Mouse (Mus musculus): ENCODE results near the gene Mfrp. TPM values are rescaled to one million over a fixed set of nuclear protein-coding genes. Genes with fewer than 3 reads are reported as not detected.

Gene Mfrp
- polyA plus RNA-seq, 1 experiment from 2014 or later = not detected

GRCm38 (mm10) chr9:44080953-44081352, 20.6 kb upstream of the Mfrp start:
- Histone ChIP-seq H3K27me3 (ENCODE audit: control insufficient read depth, insufficient read depth, low read length) (peaks cover 18% of the 10 kb centered on the region), H3K9me3 (ENCODE audit: control insufficient read depth, low read length) (no peaks in the 10 kb centered on the region), H3K4me3 (ENCODE audit: low read depth, low read length) (no peak overlapping the region), H3K4me2 (ENCODE audit: low read depth, low read length, severe bottlenecking) (no peak overlapping the region), H3K36me3 (ENCODE audit: control insufficient read depth, insufficient read depth, low read length) (no peaks in the 10 kb centered on the region), H3K4me1 (replicated peaks; ENCODE audit: control insufficient read depth, insufficient read depth, low read length) (peaks cover 18% of the 10 kb centered on the region; the same call in 1 of the 2 replicates), H3K9ac (ENCODE audit: low read length) (no peak overlapping the region), H3K27ac (ENCODE audit: low read depth, low read length) (no peak overlapping the region)
- ATAC-seq (replicated peaks; ENCODE audit: low FRiP score) (no peak), DNase-seq (ENCODE audit: low spot score) (no peak)
- WGBS = 88% methylated on average over 5 of the region's 5 CpGs

- ATAC-seq (replicated peaks; ENCODE audit: low FRiP score) = no peak
- no peak for DNase-seq (ENCODE audit: low spot score)
- Histone ChIP-seq H3K9me3 (ENCODE audit: control insufficient read depth, low read length) (no peaks in the 10 kb centered on the region), H3K4me3 (ENCODE audit: low read depth, low read length) (no peak overlapping the region), H3K9ac (ENCODE audit: low read length) (no peak overlapping the region), H3K4me1 (replicated peaks; ENCODE audit: control insufficient read depth, insufficient read depth, low read length) (peaks cover 18% of the 10 kb centered on the region; the same call in 1 of the 2 replicates), H3K4me2 (ENCODE audit: low read depth, low read length, severe bottlenecking) (no peak overlapping the region), H3K27me3 (ENCODE audit: control insufficient read depth, insufficient read depth, low read length) (peaks cover 23% of the 10 kb centered on the region), H3K27ac (ENCODE audit: low read depth, low read length) (no peak overlapping the region), H3K36me3 (ENCODE audit: control insufficient read depth, insufficient read depth, low read length) (no peaks in the 10 kb centered on the region)
- WGBS = 72% methylated on average over 5 of the region's 5 CpGs
These were observed 19.9 kb upstream of the Mfrp start for GRCm38 (mm10) chr9:44081581-44081980.

- DNase-seq (ENCODE audit: low spot score) (no peak), ATAC-seq (replicated peaks; ENCODE audit: low FRiP score) (no peak)
- H3K9me3 ChIP-seq (ENCODE audit: control insufficient read depth, low read length) = no peaks in the 10 kb centered on the region
- peaks cover 20% of the 10 kb centered on the region; the same call in 1 of the 2 replicates for H3K4me1 ChIP-seq (replicated peaks; ENCODE audit: control insufficient read depth, insufficient read depth, low read length)
- H3K36me3 ChIP-seq (ENCODE audit: control insufficient read depth, insufficient read depth, low read length) = no peaks in the 10 kb centered on the region
- no peak overlapping the region for H3K27ac ChIP-seq (ENCODE audit: low read depth, low read length)
- 93% methylated on average over 5 of the region's 5 CpGs for WGBS
- no peak overlapping the region for H3K9ac ChIP-seq (ENCODE audit: low read length)
- H3K4me2 ChIP-seq (ENCODE audit: low read depth, low read length, severe bottlenecking) = no peak overlapping the region
- no peak overlapping the region for H3K4me3 ChIP-seq (ENCODE audit: low read depth, low read length)
- peaks cover 25% of the 10 kb centered on the region for H3K27me3 ChIP-seq (ENCODE audit: control insufficient read depth, insufficient read depth, low read length)
These were observed 19.3 kb upstream of the Mfrp start for GRCm38 (mm10) chr9:44082266-44082665.

- peak overlapping the region; percentile 98 for H3K4me2 ChIP-seq (ENCODE audit: low read depth, low read length, severe bottlenecking)
These were observed 18.0 kb upstream of the Mfrp start for GRCm38 (mm10) chr9:44083392-44084121.

GRCm38 (mm10) chr9:44084236-44084635, 17.3 kb upstream of the Mfrp start:
- H3K27me3 ChIP-seq (ENCODE audit: control insufficient read depth, insufficient read depth, low read length) = peaks cover 25% of the 10 kb centered on the region
- H3K9me3 ChIP-seq (ENCODE audit: control insufficient read depth, low read length) = no peaks in the 10 kb centered on the region
- H3K9ac ChIP-seq (ENCODE audit: low read length) = peak overlapping the region; percentile 71; the same call in 1 of the 2 replicates
- peak; percentile 23; the same call in 1 of the 2 replicates for ATAC-seq (replicated peaks; ENCODE audit: low FRiP score)
- no peaks in the 10 kb centered on the region for H3K36me3 ChIP-seq (ENCODE audit: control insufficient read depth, insufficient read depth, low read length)
- H3K4me3 ChIP-seq (ENCODE audit: low read depth, low read length) = peak overlapping the region; percentile 54
- no peak overlapping the region for H3K27ac ChIP-seq (ENCODE audit: low read depth, low read length)
- H3K4me1 ChIP-seq (replicated peaks; ENCODE audit: control insufficient read depth, insufficient read depth, low read length) = peaks cover 27% of the 10 kb centered on the region
- peak overlapping the region; percentile 98 for H3K4me2 ChIP-seq (ENCODE audit: low read depth, low read length, severe bottlenecking)
- under 1% methylated on average over 14 of the region's 14 CpGs for WGBS
- DNase-seq (ENCODE audit: low spot score) = no peak

More at GRCm38 (mm10) chr9:44083392-44084121, 18.0 kb upstream of the Mfrp start:
- ATAC-seq (replicated peaks; ENCODE audit: low FRiP score) (no peak), DNase-seq (ENCODE audit: low spot score) (no peak)
- Histone ChIP-seq H3K27ac (ENCODE audit: low read depth, low read length) (no peak overlapping the region), H3K4me1 (replicated peaks; ENCODE audit: control insufficient read depth, insufficient read depth, low read length) (peaks cover 29% of the 10 kb centered on the region), H3K4me3 (ENCODE audit: low read depth, low read length) (no peak overlapping the region), H3K36me3 (ENCODE audit: control insufficient read depth, insufficient read depth, low read length) (no peaks in the 10 kb centered on the region), H3K9ac (ENCODE audit: low read length) (no peak overlapping the region; the same call in 1 of the 2 replicates), H3K27me3 (ENCODE audit: control insufficient read depth, insufficient read depth, low read length) (peaks cover 25% of the 10 kb centered on the region), H3K9me3 (ENCODE audit: control insufficient read depth, low read length) (no peaks in the 10 kb centered on the region)
- WGBS = 8% methylated on average over 23 of the region's 23 CpGs

GRCm38 (mm10) chr9:44084659-44085229, 16.8 kb upstream of the Mfrp start:
- no peak overlapping the region for H3K27ac ChIP-seq (ENCODE audit: low read depth, low read length)
- H3K4me1 ChIP-seq (replicated peaks; ENCODE audit: control insufficient read depth, insufficient read depth, low read length) = peaks cover 27% of the 10 kb centered on the region
- under 1% methylated on average over 58 of the region's 62 CpGs for WGBS

GRCm38 (mm10) chr9:44085276-44085675, 16.3 kb upstream of the Mfrp start:
- peak overlapping the region; percentile 98 for H3K4me2 ChIP-seq (ENCODE audit: low read depth, low read length, severe bottlenecking)
- peaks cover 25% of the 10 kb centered on the region for H3K27me3 ChIP-seq (ENCODE audit: control insufficient read depth, insufficient read depth, low read length)
- peak overlapping the region; percentile 54 for H3K4me3 ChIP-seq (ENCODE audit: low read depth, low read length)
- ATAC-seq (replicated peaks; ENCODE audit: low FRiP score) = 0 out of 2 replicates have a peak, but pooled peaks have one; percentile 10
- WGBS = 4% methylated on average over 10 of the region's 10 CpGs
- no peak overlapping the region for H3K27ac ChIP-seq (ENCODE audit: low read depth, low read length)
- peak overlapping the region; percentile 71 for H3K9ac ChIP-seq (ENCODE audit: low read length)
- DNase-seq (ENCODE audit: low spot score) = no peak
- H3K4me1 ChIP-seq (replicated peaks; ENCODE audit: control insufficient read depth, insufficient read depth, low read length) = peaks cover 27% of the 10 kb centered on the region
- no peaks in the 10 kb centered on the region for H3K9me3 ChIP-seq (ENCODE audit: control insufficient read depth, low read length)
- no peaks in the 10 kb centered on the region for H3K36me3 ChIP-seq (ENCODE audit: control insufficient read depth, insufficient read depth, low read length)

More at GRCm38 (mm10) chr9:44084659-44085229, 16.8 kb upstream of the Mfrp start:
- ATAC-seq (replicated peaks; ENCODE audit: low FRiP score) (peak; percentile 82), DNase-seq (ENCODE audit: low spot score) (peak; percentile 95)
- H3K9ac ChIP-seq (ENCODE audit: low read length) = peak overlapping the region; percentile 71
- peaks cover 25% of the 10 kb centered on the region for H3K27me3 ChIP-seq (ENCODE audit: control insufficient read depth, insufficient read depth, low read length)
- H3K4me3 ChIP-seq (ENCODE audit: low read depth, low read length) = peak overlapping the region; percentile 54
- no peaks in the 10 kb centered on the region for H3K36me3 ChIP-seq (ENCODE audit: control insufficient read depth, insufficient read depth, low read length)
- peak overlapping the region; percentile 98 for H3K4me2 ChIP-seq (ENCODE audit: low read depth, low read length, severe bottlenecking)
- no peaks in the 10 kb centered on the region for H3K9me3 ChIP-seq (ENCODE audit: control insufficient read depth, low read length)

- H3K4me1 ChIP-seq (replicated peaks; ENCODE audit: control insufficient read depth, insufficient read depth, low read length) = peaks cover 27% of the 10 kb centered on the region
- no peak overlapping the region for H3K27ac ChIP-seq (ENCODE audit: low read depth, low read length)
- no peaks in the 10 kb centered on the region for H3K9me3 ChIP-seq (ENCODE audit: control insufficient read depth, low read length)
- 71% methylated on average over 15 of the region's 15 CpGs for WGBS
- no peaks in the 10 kb centered on the region for H3K36me3 ChIP-seq (ENCODE audit: control insufficient read depth, insufficient read depth, low read length)
- peak overlapping the region; percentile 98; the same call in 1 of the 2 replicates for H3K4me2 ChIP-seq (ENCODE audit: low read depth, low read length, severe bottlenecking)
- peaks cover 25% of the 10 kb centered on the region for H3K27me3 ChIP-seq (ENCODE audit: control insufficient read depth, insufficient read depth, low read length)
- DNase-seq (ENCODE audit: low spot score) (no peak), ATAC-seq (replicated peaks; ENCODE audit: low FRiP score) (no peak)
- H3K4me3 ChIP-seq (ENCODE audit: low read depth, low read length) = no peak overlapping the region; the same call in 1 of the 2 replicates
- H3K9ac ChIP-seq (ENCODE audit: low read length) = peak overlapping the region; percentile 71; the same call in 1 of the 2 replicates
These were observed 15.5 kb upstream of the Mfrp start for GRCm38 (mm10) chr9:44085741-44086665.

All from forebrain, embryonic 11.5 days (tissue).